Mouse (Mus musculus): ENCODE data around the gene Gsg1l2. TPM values are rescaled to one million over a fixed set of nuclear protein-coding genes. Genes with fewer than 3 reads are reported as not detected.

Gsg1l2 gene
- not detected in 2 replicates for polyA plus RNA-seq (2015; fragmentation: Nextera tagmentation; extraction: Ambion mirVana)

DNA sequence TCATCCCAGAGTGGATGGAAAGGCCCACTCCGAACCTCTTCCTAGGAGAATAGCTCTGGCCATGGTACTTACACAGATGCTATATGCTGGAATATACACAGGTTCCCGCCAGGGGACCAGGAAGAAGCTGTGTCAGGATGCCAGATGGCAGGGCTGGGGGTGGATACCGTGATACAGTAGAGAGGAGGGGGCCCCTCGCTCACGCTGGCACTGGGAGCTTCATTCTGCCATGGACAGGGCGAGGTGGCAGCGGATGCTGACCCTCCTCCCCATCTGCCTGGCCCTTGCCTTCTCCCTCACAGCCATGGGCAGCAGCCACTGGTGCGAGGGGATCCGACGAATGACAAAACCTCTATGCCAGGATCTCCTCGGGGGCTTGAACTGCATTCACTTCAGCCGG is at the start of gene Gsg1l2:
Gene Gsg1l2 (plus strand): TSS at position 230 of the 400 bp plus-strand sequence.
- Histone ChIP-seq H3K4me2 (ENCODE audit: low read length) (no peak within 1 kb of the TSS), H3K27ac (ENCODE audit: low read length) (no peak within 1 kb of the TSS), H3K36me3 (ENCODE audit: control insufficient read depth, insufficient read depth) (no peaks in the 10 kb centered on the region), H3K4me1 (replicated peaks; ENCODE audit: control insufficient read depth, insufficient read depth, low read length) (peaks cover 3% of the 10 kb centered on the region), H3K9ac (replicated peaks; ENCODE audit: low read depth, low read length) (no peak within 1 kb of the TSS), H3K4me3 (replicated peaks; ENCODE audit: low read length) (no peak within 1 kb of the TSS), H3K9me3 (ENCODE audit: control insufficient read depth, low read length) (no peaks in the 10 kb centered on the region), H3K27me3 (replicated peaks; ENCODE audit: control insufficient read depth, insufficient read depth, low read length) (no peaks in the 10 kb centered on the region)
- ATAC-seq: no peak
- WGBS: 83% methylated on average over 12 of the region's 12 CpGs

DNA sequence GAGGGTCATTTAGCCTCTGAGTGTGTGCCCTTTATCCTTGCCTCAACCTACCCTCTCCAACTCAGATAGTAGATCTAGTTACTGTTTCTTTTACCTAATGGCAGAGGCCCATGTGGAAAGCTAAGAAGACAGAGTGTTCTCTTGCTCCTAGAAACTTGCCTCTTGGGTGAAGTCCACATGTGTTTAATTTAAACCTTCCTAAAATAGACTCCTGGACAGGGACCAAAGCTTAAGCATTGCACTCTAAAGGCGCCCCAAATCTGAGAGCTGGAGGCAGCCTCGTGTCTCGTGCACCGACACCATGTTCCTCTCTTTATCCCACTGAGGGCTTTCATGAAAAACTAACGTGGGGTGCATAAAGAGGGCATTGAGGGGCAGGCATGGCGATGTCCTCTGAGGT is 47.3 kb upstream of the Gsg1l2 start:
- Histone ChIP-seq H3K9me3 (ENCODE audit: control insufficient read depth, low read length) (no peaks in the 10 kb centered on the region), H3K36me3 (ENCODE audit: control insufficient read depth, insufficient read depth) (no peaks in the 10 kb centered on the region), H3K4me1 (replicated peaks; ENCODE audit: control insufficient read depth, insufficient read depth, low read length) (no peaks in the 10 kb centered on the region), H3K27me3 (replicated peaks; ENCODE audit: control insufficient read depth, insufficient read depth, low read length) (no peaks in the 10 kb centered on the region), H3K27ac (ENCODE audit: low read length) (no peak overlapping the region), H3K9ac (replicated peaks; ENCODE audit: low read depth, low read length) (no peak overlapping the region), H3K4me3 (replicated peaks; ENCODE audit: low read length) (no peak overlapping the region), H3K4me2 (ENCODE audit: low read length) (no peak overlapping the region)
- ATAC-seq: no peak
- 75% methylated on average over 6 of the region's 6 CpGs for WGBS

DNA sequence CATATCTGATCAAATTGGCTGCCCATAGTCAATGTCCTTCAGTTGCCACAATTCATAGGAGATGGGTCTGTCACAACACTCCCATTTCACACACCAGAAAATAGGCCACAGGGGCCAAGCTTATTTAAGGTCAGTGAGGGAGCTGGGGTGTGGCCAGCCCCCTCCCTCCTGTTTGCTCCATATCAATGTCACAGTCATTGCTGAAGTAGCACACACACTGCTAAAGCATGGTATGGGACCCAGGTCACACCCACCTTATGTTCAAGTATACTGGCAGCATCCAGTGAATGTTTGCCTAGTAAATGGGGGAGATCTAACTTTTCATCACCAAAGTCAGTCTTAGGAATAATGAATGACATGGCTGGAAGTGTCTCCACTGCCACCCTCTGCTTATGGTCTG is 45.7 kb upstream of the Gsg1l2 start:
- Histone ChIP-seq H3K4me3 (replicated peaks; ENCODE audit: low read length) (no peak overlapping the region), H3K4me1 (replicated peaks; ENCODE audit: control insufficient read depth, insufficient read depth, low read length) (no peaks in the 10 kb centered on the region), H3K27ac (ENCODE audit: low read length) (no peak overlapping the region), H3K9me3 (ENCODE audit: control insufficient read depth, low read length) (no peaks in the 10 kb centered on the region), H3K27me3 (replicated peaks; ENCODE audit: control insufficient read depth, insufficient read depth, low read length) (no peaks in the 10 kb centered on the region), H3K9ac (replicated peaks; ENCODE audit: low read depth, low read length) (no peak overlapping the region), H3K36me3 (ENCODE audit: control insufficient read depth, insufficient read depth) (no peaks in the 10 kb centered on the region), H3K4me2 (ENCODE audit: low read length) (no peak overlapping the region)
- no peak for ATAC-seq

DNA sequence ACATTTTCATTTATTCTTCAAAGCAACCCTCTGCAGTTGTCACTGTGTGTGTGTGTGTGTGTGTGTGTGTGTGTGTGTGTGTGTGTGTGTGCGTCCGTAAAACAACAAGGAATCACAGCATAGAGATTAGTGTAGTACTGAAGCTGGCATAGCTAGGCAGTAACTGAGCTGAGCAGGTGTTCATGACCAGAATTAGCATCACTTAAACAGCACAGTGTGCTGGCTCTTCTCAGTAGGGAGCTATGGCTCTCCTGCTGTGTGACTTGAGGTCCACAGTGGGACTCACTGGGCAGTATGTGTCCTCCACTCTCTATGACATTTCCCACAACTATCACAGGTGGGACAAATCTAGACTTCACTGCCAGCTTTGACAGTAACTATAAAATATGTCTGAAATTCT is 43.4 kb upstream of the Gsg1l2 start:
- H3K9me3 ChIP-seq (ENCODE audit: control insufficient read depth, low read length): no peaks in the 10 kb centered on the region
- H3K36me3 ChIP-seq (ENCODE audit: control insufficient read depth, insufficient read depth): no peaks in the 10 kb centered on the region
- H3K9ac ChIP-seq (replicated peaks; ENCODE audit: low read depth, low read length): no peak overlapping the region
- H3K4me1 ChIP-seq (replicated peaks; ENCODE audit: control insufficient read depth, insufficient read depth, low read length): no peaks in the 10 kb centered on the region
- 96% methylated on average over 2 of the region's 2 CpGs for WGBS
- H3K27me3 ChIP-seq (replicated peaks; ENCODE audit: control insufficient read depth, insufficient read depth, low read length): no peaks in the 10 kb centered on the region
- no peak overlapping the region for H3K4me2 ChIP-seq (ENCODE audit: low read length)
- ATAC-seq: no peak
- no peak overlapping the region for H3K4me3 ChIP-seq (replicated peaks; ENCODE audit: low read length)
- no peak overlapping the region for H3K27ac ChIP-seq (ENCODE audit: low read length)

DNA sequence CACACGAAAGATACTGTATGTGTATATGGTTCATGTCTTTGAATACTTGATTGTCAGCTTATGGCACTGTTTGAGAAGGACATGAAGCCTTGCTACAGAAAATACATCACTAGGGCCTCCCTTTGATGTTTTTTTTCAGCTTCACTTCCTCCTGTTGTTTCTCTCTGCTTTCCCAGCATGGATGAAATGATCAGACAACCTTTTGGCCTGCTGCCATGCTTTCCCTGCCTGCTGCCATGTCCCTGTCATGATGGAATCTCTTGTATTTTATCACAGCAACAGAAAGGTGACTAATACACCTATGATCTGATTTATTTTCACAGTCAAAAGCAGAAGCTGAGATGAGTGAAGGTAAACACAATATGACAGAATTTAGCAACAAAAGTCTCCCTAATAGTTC is 40.7 kb upstream of the Gsg1l2 start:
- H3K27ac ChIP-seq (ENCODE audit: low read length): no peak overlapping the region
- H3K4me2 ChIP-seq (ENCODE audit: low read length): no peak overlapping the region
- no peak overlapping the region for H3K9ac ChIP-seq (replicated peaks; ENCODE audit: low read depth, low read length)
- no peaks in the 10 kb centered on the region for H3K9me3 ChIP-seq (ENCODE audit: control insufficient read depth, low read length)
- no peaks in the 10 kb centered on the region for H3K27me3 ChIP-seq (replicated peaks; ENCODE audit: control insufficient read depth, insufficient read depth, low read length)
- 70% methylated on average over 1 of the region's 1 CpGs for WGBS
- H3K36me3 ChIP-seq (ENCODE audit: control insufficient read depth, insufficient read depth): no peaks in the 10 kb centered on the region
- no peak overlapping the region for H3K4me3 ChIP-seq (replicated peaks; ENCODE audit: low read length)
- ATAC-seq: no peak
- H3K4me1 ChIP-seq (replicated peaks; ENCODE audit: control insufficient read depth, insufficient read depth, low read length): no peaks in the 10 kb centered on the region

DNA sequence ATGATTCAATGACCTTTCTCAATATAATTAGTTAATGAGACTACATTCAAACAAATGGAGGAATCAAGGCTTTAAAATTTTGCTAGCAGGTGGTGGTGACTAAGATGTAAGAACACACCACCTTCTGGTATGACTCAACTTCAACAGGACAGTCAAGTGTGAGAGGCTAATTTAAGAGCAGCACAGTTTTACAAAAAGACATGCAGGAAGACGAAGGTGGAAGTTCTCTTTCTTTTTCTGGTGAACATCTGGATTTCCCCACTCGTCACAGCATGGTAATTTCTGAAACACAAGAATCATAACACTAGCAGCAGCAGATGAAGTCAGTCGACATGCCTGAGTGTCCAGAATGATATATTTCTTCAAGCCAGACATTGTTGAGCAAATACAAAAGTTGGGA is 39.8 kb upstream of the Gsg1l2 start:
- no peak for ATAC-seq
- no peaks in the 10 kb centered on the region for H3K9me3 ChIP-seq (ENCODE audit: control insufficient read depth, low read length)
- H3K36me3 ChIP-seq (ENCODE audit: control insufficient read depth, insufficient read depth): no peaks in the 10 kb centered on the region
- H3K27me3 ChIP-seq (replicated peaks; ENCODE audit: control insufficient read depth, insufficient read depth, low read length): no peaks in the 10 kb centered on the region
- no peak overlapping the region for H3K4me2 ChIP-seq (ENCODE audit: low read length)
- WGBS: 86% methylated on average over 3 of the region's 3 CpGs
- no peaks in the 10 kb centered on the region for H3K4me1 ChIP-seq (replicated peaks; ENCODE audit: control insufficient read depth, insufficient read depth, low read length)
- no peak overlapping the region for H3K4me3 ChIP-seq (replicated peaks; ENCODE audit: low read length)
- no peak overlapping the region for H3K9ac ChIP-seq (replicated peaks; ENCODE audit: low read depth, low read length)
- no peak overlapping the region for H3K27ac ChIP-seq (ENCODE audit: low read length)

DNA sequence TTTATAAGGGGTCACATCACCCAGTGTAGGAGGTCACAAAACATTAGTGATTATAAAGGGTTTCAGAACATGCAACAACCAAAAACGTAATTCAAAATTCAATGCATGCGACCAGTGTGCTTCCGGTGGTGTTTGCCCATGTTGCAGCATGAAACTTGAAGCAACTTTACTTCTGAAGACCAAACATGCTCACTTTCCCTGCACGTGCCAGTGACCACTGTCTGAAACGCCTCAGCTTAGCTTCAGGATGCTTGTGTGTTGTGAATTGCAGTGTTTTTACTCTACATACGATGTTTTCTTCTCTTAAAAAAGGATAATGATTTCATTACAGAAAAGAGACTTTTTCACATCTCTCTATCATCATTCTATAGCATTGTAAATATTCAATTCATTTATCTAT is 36.1 kb upstream of the Gsg1l2 start:
- Histone ChIP-seq H3K4me2 (ENCODE audit: low read length) (no peak overlapping the region), H3K9me3 (ENCODE audit: control insufficient read depth, low read length) (no peaks in the 10 kb centered on the region), H3K27ac (ENCODE audit: low read length) (no peak overlapping the region), H3K27me3 (replicated peaks; ENCODE audit: control insufficient read depth, insufficient read depth, low read length) (no peaks in the 10 kb centered on the region), H3K4me1 (replicated peaks; ENCODE audit: control insufficient read depth, insufficient read depth, low read length) (no peaks in the 10 kb centered on the region), H3K9ac (replicated peaks; ENCODE audit: low read depth, low read length) (no peak overlapping the region), H3K4me3 (replicated peaks; ENCODE audit: low read length) (no peak overlapping the region), H3K36me3 (ENCODE audit: control insufficient read depth, insufficient read depth) (no peaks in the 10 kb centered on the region)
- WGBS: 86% methylated on average over 6 of the region's 6 CpGs
- ATAC-seq: no peak

DNA sequence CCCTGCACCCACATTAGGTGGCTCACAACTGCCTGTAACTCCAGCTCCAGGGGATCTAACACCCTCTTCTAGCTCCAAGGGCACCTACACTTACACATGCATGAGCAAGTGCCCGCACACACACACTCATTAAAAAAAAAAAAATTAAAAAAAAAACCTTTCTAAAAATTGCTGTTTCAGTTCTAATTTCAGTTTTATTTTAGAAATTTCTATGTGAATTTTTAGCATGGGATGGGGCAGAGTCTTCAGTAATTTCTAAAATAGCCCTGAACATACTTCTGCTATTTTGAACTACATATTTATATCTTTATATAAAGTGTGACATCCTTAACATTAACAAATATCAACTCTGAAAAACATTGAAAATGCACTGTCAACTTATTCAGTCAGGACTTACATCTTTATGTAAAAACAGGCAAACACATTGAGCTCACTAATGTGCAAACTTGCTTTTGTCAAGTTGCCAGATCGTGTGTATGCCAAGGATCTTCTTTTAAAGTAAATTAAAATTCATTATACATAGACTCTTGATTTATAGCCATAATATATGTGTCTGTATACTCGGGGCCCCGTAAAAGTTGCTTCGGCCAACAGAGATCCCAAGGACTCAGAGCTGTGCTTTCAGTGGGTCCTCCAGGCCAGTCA is 35.4 kb upstream of the Gsg1l2 start:
- H3K27ac ChIP-seq (ENCODE audit: low read length): no peak overlapping the region
- 80% methylated on average over 5 of the region's 5 CpGs for WGBS
- no peaks in the 10 kb centered on the region for H3K36me3 ChIP-seq (ENCODE audit: control insufficient read depth, insufficient read depth)
- no peak overlapping the region for H3K9ac ChIP-seq (replicated peaks; ENCODE audit: low read depth, low read length)
- no peaks in the 10 kb centered on the region for H3K27me3 ChIP-seq (replicated peaks; ENCODE audit: control insufficient read depth, insufficient read depth, low read length)
- no peaks in the 10 kb centered on the region for H3K4me1 ChIP-seq (replicated peaks; ENCODE audit: control insufficient read depth, insufficient read depth, low read length)
- no peak overlapping the region for H3K4me3 ChIP-seq (replicated peaks; ENCODE audit: low read length)
- no peaks in the 10 kb centered on the region for H3K9me3 ChIP-seq (ENCODE audit: control insufficient read depth, low read length)
- H3K4me2 ChIP-seq (ENCODE audit: low read length): no peak overlapping the region
- ATAC-seq: no peak

DNA sequence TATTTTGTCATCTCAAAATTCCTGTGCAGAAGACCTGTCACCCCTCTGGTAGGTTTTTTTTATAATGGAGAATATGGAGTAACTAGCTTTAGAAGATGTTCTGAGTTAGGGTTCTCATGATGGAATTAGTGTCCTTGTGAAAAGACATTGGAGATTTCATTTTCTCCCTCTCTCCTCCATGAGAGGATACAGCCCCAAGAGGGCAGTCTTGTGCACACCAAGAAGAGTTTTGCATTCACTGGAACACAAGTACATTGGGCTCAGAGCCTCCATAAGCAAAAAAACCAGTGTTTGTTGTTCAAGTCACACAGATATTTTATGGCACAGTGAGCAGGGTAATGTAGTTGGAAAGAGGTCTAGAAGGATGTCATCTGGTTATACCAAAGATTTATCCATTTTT is 32.8 kb upstream of the Gsg1l2 start:
- no peaks in the 10 kb centered on the region for H3K4me1 ChIP-seq (replicated peaks; ENCODE audit: control insufficient read depth, insufficient read depth, low read length)
- ATAC-seq: no peak
- H3K4me2 ChIP-seq (ENCODE audit: low read length): no peak overlapping the region
- H3K9me3 ChIP-seq (ENCODE audit: control insufficient read depth, low read length): no peaks in the 10 kb centered on the region
- H3K9ac ChIP-seq (replicated peaks; ENCODE audit: low read depth, low read length): no peak overlapping the region
- H3K36me3 ChIP-seq (ENCODE audit: control insufficient read depth, insufficient read depth): no peaks in the 10 kb centered on the region
- no peak overlapping the region for H3K27ac ChIP-seq (ENCODE audit: low read length)
- H3K4me3 ChIP-seq (replicated peaks; ENCODE audit: low read length): no peak overlapping the region
- H3K27me3 ChIP-seq (replicated peaks; ENCODE audit: control insufficient read depth, insufficient read depth, low read length): no peaks in the 10 kb centered on the region

DNA sequence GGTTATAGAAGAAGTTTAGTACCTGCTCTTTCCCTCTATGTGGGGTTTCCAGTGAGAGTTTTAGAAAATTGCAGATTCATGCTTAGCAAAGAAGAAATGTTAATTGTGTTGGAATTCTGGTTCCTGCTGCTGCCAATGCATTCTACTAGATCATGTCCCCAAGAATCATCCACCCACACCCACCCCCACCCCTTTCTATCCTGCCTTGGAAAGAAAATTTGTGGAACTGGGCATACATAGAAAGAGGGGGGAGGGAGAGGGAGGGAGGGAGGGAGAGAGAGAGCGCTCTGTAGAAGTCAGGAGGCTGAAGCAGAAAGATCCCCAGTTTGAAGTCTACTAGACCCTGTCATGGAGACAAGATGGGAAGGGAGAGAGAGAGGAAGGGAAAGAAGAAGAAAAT is 18.1 kb upstream of the Gsg1l2 start:
- Histone ChIP-seq H3K4me1 (replicated peaks; ENCODE audit: control insufficient read depth, insufficient read depth, low read length) (no peaks in the 10 kb centered on the region), H3K27me3 (replicated peaks; ENCODE audit: control insufficient read depth, insufficient read depth, low read length) (no peaks in the 10 kb centered on the region; the same call in 1 of the 2 replicates), H3K27ac (ENCODE audit: low read length) (no peak overlapping the region), H3K9me3 (ENCODE audit: control insufficient read depth, low read length) (no peaks in the 10 kb centered on the region), H3K9ac (replicated peaks; ENCODE audit: low read depth, low read length) (no peak overlapping the region), H3K4me3 (replicated peaks; ENCODE audit: low read length) (no peak overlapping the region), H3K36me3 (ENCODE audit: control insufficient read depth, insufficient read depth) (no peaks in the 10 kb centered on the region), H3K4me2 (ENCODE audit: low read length) (no peak overlapping the region)
- ATAC-seq: no peak
- 94% methylated on average over 1 of the region's 1 CpGs for WGBS

Measured in forebrain, embryonic 16.5 days (tissue).